Mouse (Mus musculus): ENCODE results near the gene Hcn4.

Gene Hcn4

DNA sequence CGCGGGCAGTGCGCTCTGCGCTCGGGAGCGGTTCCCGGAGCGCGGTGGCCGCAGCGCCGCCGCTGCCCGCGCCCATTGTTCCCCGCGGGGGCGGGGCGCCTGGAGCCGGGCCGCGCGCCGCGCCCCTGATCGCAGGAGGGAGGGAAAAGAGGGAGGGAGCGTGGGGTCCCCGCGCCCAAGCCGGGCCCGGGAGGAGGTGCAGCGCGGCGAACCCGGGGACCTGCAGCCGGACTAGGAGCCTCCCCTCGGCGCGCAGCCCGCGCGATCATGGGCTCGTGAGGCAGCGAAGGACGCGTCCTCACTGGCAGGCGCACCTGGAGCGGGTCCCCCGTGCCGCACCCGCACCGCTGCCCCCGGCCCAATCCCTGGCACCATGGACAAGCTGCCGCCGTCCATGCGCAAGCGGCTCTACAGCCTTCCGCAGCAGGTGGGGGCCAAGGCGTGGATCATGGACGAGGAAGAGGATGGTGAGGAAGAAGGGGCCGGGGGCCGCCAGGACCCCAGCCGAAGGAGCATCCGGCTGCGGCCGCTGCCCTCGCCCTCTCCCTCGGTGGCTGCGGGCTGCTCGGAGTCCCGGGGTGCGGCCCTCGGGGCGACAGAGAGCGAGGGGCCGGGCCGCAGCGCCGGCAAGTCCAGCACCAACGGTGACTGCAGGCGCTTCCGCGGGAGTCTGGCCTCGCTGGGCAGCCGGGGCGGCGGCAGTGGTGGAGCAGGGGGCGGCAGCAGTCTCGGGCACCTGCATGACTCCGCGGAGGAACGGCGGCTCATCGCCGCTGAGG, at the start of gene Hcn4:
Gene Hcn4 (plus strand): TSS at position 274 of the 779 bp plus-strand sequence.
- no peak for DNase-seq (ENCODE audit: low spot score)

DNA sequence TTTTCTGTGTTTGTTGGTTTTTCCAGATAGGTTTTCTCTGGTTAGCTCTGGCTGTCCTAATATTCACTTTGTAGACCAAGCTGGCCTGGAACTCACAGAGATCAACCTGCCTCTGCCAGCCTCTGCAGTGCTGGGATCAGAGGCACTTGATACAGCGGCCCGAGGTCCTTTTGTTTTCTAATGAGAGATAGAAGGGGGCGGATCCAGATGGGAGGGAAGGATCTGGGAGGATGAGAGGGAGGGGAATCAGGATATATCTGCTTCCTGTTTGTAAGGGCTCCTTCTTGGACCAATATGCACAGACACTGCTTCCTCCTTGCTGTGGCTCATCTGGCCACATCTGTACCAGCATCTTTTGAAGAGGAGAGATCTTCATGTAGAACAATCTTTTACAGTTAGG, 48.5 kb upstream of the Hcn4 start:
- DNase-seq (ENCODE audit: low spot score) = no peak

DNA sequence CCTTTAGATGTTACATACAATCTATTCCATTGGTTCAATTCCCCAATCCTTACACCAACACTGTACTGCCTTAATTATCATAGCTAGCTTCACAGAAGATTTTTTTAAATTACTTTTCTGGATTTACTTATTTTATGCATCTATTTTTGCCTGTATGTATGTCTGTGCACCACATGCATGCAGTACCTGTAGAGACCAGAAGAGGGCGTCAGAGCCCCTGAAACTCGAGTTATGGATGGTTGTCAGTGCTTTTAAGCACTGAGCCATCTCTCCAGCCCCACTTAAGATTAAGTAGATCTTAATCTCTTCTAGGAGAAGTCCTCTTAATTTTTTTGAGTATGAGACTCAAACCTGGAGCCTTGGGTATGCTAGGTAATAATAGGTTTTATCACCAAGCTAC, 47.8 kb upstream of the Hcn4 start:
- no peak for DNase-seq (ENCODE audit: low spot score)

GRCm38 (mm10) chr9:58789476-58789875, 33.7 kb upstream of the Hcn4 start:
- no peak for DNase-seq (ENCODE audit: low spot score)

DNA sequence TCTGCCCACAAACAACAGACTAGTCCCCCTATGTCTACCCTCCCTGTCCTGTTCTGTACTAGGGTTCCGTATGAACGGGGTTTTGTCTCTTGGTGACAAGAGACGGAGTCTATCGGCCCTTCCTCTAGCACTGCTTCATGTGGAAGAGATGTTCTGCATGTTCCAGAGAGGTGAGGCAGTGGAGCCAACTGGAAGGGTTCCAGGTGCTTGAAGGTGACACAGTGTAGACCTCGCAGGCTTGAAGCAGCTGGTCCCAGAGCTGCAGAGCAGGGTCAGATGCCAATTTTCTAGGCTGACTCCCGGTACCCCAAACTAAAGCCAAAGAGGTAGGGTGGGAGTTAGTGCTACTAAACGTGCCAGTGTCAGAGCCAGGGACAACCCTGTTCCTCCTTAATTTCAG, 25.1 kb upstream of the Hcn4 start:
- no peak for DNase-seq (ENCODE audit: low spot score)

DNA sequence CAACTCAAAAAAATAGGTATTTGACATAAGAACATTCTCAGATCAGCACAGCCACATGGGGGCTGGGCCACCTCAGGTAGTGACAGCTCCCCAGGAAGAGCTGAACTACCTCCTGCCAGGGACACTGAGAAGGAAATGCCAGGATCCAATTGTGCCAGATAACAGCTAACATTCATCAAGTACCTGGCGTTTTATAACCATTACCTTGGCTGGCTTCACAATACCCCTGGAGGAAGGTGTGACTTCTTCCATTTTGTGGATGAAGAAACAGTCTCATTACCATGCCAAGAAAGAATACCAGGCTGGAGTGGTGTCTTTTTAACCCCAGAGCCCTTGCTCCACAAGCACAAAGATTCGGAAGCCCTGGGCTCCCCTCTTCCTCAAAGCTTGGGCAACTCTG, 21.8 kb upstream of the Hcn4 start:
- DNase-seq (ENCODE audit: low spot score) = no peak

DNA sequence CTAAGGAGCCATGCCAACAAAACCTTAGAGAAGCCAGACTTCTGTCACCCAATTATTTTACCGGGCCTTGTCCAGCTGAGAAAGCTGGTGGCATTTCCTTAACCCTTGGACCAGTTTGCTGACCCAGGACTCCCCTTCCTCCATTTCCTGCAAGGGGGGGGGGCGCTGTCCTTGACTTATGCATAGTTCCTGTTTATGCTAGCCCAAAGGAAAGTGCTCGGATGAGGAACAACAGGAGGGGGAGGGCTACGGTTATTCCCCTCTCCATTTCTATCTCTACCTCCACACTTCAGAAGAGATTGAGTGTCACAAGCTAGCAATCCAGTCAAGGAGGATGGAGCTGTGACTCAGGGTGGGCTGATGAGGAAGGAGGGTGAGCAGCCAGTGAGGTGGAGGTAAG, 20.9 kb upstream of the Hcn4 start:
- no peak for DNase-seq (ENCODE audit: low spot score)

GRCm38 (mm10) chr9:58802802-58803201, 20.4 kb upstream of the Hcn4 start:
- DNase-seq (ENCODE audit: low spot score) = no peak

- DNase-seq (ENCODE audit: low spot score) = peak; percentile 26
These were observed 17.5 kb upstream of the Hcn4 start for GRCm38 (mm10) chr9:58805601-58806318.

GRCm38 (mm10) chr9:58811171-58811570, 12.0 kb upstream of the Hcn4 start:
- no peak for DNase-seq (ENCODE audit: low spot score)

- peak; percentile 66 for DNase-seq (ENCODE audit: low spot score)
These were observed 7.5 kb upstream of the Hcn4 start for GRCm38 (mm10) chr9:58815552-58816260.

GRCm38 (mm10) chr9:58816458-58816857, 6.8 kb upstream of the Hcn4 start:
- no peak for DNase-seq (ENCODE audit: low spot score)

GRCm38 (mm10) chr9:58817676-58818075, 5.5 kb upstream of the Hcn4 start:
- DNase-seq (ENCODE audit: low spot score) = no peak

GRCm38 (mm10) chr9:58822431-58823091, 651 bp upstream of the Hcn4 start:
- peak; percentile 52 for DNase-seq (ENCODE audit: low spot score)

- no peak for DNase-seq (ENCODE audit: low spot score)
These were observed 655 bp downstream of the Hcn4 start for GRCm38 (mm10) chr9:58823918-58824215.

- DNase-seq (ENCODE audit: low spot score) = no peak
These were observed 6.4 kb downstream of the Hcn4 start for GRCm38 (mm10) chr9:58829627-58830026.

DNA sequence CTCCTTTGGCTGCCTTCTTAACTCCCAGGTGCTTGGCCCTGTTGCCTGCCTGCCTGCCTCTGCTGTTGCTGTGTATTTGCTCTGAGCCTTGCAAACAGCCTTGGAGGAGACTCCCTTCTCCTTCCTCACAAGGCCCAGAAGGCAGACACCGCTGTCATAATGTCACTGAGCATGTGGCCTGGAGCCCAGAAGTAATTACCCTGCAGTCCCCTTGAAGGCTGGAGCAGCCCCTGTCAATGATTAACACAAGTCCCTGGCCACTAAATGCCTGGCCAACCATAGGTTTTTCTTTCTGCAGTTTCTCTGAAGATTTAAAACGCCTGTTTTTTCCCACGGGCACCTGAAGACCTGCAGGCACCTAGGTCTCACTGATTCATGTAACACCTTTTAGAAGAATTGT, 9.7 kb downstream of the Hcn4 start:
- DNase-seq (ENCODE audit: low spot score) = no peak

DNA sequence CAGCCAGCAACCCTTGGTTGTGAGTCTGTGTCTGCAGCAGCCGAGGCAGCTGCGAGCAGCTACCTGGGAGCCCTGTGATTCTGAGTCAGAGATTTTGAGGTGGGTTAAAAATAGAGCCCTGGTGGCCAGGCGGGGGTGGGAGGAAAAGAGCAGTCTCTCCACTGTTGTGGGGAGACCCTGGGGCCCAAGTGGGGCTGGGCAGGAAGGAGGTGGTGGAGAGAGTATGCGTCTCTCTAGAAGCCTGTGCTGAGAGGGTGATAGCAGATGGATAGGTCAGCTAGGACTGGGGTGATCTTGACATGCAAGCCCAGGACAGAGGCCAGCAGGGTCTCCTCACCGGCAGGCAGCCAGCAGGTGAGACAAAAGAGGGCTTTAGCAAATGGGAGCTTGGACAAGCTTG, 14.0 kb downstream of the Hcn4 start:
- DNase-seq (ENCODE audit: low spot score) = no peak

- no peak for DNase-seq (ENCODE audit: low spot score)
These were observed 15.3 kb downstream of the Hcn4 start for GRCm38 (mm10) chr9:58838504-58838903.

- DNase-seq (ENCODE audit: low spot score) = no peak
These were observed 18.4 kb downstream of the Hcn4 start for GRCm38 (mm10) chr9:58841655-58842054.

GRCm38 (mm10) chr9:58844597-58844996, 21.4 kb downstream of the Hcn4 start:
- no peak for DNase-seq (ENCODE audit: low spot score)

DNA sequence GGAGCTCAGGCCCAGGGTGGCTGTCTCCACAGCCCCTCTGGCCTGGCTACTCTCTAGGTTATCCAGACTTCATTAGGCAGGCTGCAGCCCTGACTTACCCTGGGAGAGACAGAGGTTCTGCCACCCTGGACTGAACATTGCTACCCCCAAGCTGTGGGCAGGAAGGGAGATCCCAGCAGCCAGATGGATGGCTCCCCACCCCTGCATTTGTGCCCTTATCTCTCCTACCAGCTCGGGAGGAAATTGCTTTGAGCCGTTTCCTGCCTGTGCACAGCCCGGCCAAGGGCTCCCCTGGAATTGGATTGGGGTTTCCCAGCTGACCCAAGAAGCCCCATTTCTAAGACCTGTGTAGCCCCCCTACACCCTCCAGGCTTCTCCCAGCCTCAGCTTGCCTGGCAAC, 23.8 kb downstream of the Hcn4 start:
- no peak for DNase-seq (ENCODE audit: low spot score)

GRCm38 (mm10) chr9:58847676-58848075, 24.5 kb downstream of the Hcn4 start:
- DNase-seq (ENCODE audit: low spot score) = no peak
